Mouse (Mus musculus): ENCODE measurements around the gene Bcl6. TPM values are rescaled to one million over a fixed set of nuclear protein-coding genes. Genes with fewer than 3 reads are reported as not detected.

Bcl6 gene
- total RNA-seq, 2 experiments from 2014 or later, result 21.2 to 24.4 TPM

DNA sequence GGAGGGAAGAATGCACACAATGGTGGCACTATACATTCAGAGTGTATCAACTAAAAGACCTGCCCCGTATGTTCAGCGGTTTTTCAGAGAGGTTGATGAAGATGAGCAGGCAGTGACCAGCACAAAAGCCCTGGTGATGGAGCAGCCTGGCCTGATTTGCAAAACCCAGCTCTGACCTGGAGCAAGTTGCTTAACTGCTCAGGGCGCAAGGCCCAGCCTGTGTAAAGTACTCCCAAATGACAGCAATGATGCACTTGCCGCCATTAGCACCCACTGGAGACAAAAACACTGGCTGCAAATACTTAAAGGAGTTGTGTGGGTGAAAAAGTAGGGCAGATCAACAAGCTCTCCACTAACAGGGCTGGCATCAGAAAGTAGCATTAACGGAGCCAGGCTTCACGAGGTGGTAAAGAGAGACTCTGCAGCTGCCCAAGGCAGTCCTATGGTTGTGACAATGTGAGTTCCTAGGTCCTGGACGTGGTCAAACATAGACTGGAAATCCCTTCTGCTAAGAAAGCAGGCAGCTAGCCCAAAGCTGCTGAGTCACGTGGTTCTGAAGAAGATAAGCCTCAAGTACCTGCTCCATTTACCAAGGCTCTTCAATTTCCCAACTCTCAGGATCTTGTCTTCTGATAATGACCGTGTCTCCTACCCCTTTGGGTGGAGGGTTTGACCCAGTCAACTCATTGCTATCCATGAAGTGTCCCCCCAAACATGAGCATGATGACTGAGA, 14.9 kb downstream of the Bcl6 start:
- peak in 1 of 2 experiments; percentile 29 for DNase-seq

DNA sequence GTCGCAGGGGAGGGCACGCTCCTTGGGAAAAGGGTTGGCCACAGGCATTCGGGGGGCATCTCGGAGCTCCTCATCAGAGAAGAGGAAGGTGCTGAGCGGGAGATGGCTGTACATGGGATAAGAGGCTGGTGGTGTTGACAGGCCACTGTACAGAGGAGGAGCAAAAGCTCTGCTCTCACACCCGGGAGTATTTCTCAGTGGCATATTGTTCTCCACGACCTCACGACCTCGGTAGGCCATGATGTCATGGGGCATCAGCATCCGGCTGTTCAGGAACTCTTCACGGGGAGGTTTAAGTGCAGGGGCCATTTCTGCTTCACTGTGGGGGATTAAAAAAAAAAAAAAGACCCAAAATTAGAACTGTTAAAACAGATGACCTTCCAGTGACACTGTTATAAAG, 15.8 kb downstream of the Bcl6 start:
- no peak for DNase-seq

DNA sequence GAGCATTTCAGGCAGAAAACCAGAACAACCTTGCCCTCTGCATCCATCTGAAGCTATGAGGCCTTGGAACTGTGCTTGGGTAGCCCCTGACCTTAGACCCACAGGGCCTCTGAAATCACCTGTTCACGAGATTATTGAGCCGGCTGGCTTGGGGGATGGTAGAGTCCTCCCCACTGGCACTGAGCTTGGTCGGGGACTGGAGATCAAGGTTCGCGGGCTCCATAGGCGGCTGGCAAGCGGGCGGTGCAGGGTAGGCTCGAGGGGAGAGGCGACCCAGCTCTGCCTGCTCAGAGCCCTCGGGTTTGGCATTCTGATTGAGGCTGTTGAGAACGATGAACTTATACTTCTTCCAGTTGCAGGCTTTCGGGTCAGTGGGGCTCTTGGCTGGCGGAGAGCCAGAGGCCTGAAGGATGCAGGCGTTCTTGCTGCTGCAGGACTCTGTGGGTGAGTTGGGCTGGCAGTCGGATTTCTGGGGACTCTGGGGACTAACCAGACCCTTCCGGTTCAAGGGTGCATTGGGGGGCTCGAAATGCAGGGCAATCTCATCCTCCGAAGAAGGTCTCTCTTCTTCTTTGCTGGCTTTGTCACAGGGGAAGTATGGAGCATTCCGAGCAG, 16.4 kb downstream of the Bcl6 start:
- no peak for DNase-seq

DNA sequence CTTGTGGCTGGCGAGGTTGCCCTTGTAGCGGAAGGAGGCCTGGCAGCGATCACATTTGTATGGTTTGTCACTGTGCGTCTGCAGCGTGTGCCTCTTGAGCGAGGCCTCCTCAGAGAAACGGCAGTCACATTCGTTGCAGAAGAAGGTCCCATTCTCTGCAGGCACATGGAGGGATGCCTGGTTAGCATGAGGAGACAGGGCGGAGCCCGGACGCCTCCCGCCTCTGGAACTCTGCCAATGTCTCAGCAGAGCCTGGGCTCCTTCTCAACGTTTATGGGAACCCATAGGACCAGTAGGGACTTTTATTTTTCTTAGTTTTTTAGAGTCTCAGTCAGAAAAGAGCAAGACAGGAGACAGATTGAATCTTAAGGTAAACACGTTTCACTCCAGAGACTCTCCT, 18.7 kb downstream of the Bcl6 start:
- peak in 1 of 2 experiments; percentile 39 for DNase-seq

DNA sequence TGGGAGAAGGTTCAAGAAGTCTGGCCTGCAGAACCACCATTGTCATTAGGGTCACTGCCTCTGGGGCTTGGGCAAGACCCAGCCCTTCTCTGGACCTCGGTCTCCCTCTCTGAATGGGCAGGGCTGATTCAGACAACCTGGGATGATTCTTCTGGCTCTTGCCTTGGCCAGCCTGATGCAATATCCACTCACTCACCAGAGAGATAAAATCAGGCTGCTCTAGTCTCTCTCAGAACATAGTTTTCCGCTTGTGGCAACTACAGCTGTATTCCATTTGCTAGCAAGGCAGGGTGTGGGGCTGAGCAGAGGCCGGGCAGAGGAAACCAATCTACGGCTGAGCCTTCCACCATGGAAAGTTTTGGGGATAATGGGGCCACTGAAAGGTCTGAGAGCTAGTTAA, 19.8 kb downstream of the Bcl6 start:
- no peak for DNase-seq

DNA sequence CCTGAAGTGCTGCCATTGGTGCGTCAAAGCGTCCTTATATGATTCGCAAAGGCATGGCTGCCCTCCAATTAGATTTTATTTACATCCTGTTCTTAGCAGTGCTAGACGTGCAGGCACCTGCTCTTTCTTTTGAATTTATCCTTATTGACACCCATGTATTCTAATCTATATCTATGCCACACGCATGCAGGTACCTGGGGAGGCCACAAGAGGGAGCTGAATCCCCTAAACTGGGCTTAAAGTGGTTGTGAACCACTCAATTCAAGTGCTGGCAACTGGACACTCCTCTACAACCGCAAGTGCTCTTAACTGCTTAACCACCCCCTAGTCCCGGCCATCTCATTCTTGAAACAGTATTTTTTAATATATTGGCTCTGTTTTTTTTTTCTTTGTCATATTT, 21.4 kb downstream of the Bcl6 start:
- no peak for DNase-seq

DNA sequence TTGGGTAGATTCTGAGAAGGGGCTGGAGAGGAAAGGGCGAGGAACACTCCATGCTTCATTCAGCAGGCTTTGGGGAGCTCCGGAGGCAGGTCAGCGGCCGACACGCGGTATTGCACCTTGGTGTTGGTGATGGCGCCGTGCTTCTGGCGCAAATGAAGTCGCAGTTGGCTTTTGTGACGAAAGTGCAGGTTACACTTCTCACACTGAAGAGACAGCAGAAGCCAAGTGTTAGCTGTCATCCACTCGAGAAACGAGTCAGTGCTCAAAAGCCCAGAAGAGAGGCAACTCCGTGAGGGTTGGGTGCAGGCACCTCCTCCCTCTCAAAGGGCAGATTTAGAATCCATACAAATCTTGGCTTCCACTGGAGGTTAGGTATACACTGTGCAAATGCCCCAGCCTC, 22.6 kb downstream of the Bcl6 start:
- DNase-seq, result no peak

DNA sequence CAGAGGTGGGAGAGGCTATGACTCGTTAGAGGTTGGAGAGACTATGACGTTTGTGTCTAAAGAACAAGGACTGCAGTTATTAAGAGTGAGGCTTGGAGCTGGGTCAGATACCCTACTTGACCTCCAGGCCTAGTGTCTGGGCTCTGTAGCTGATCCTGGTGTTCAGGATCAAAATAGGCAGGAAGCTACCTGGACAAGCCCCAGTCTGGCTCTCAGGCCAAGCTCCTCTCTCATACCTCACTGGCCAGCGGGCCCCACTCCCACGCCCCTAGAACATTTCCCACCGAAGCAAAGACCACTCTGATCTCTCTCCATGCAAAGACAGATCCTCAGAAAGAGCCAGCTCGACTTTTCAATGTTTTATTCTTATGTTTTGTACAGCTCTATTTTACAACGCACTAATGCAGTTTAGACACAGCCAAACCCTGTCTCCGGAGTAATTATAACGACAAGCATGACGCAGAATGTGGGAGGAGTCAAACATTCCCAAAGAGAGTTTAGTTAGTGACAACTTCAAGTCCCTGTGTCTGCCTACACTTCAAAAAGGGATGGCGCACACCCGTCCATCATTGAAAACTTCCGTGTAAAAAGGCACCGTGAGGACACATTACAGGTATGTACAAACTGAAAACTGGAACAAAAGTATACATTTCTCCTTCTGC, 23.8 kb downstream of the Bcl6 start:
- no peak for DNase-seq

DNA sequence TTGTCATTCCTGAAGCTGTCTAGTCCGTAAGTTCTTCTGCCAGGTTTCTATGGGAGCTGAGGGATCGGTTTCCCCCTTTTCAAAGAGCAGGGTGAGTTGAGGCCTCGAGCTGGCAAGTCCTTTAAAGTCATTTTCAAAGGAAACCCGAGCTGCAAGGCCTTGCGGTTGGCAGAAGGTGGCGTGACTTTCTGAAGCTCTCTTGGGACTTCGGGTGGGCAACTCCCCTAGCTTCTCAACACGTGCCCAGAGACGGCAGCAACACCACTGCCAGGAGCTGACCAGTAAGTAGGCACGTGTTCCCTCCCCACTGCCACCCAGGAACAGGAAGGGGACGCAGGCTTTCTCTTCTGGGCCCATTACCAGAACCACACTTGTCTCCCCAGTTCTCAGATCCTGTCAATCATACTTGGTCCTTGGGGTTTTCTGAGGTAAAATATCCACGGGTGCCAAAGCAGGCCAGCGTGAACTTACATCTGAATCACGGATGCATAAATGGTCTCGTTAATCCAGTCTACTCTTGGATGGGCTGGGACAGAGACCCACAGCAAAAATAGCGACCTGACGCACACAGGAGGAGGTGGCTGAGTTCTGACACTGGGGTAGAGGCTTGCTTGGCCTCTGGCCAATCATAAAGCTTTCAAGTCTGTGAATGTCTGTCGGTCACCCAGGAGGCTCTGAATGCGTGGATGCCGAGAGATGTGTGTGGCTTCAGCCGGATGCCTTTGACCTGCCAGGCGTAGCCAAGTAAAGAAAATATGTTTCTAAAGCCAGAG, 24.6 kb downstream of the Bcl6 start:
- no peak for DNase-seq

DNA sequence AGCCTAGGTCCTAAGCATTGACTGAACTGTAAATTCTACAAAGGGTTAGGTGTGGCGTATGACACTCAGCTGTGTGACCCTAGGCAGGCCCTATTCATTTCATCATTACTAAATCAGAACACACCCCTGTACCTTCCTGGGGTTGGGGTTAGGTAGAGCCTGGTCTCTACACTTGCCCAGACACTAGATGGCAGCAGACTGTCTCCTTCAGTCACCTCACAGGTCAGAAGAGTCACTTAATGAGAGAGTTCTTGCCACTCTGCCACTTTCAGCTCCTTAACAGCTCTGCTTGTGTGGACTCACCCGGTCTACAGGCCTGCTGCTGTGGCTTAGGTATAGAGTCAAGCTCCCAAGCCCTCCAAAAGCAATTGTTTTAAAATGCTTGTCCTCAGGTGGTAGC, 26.3 kb downstream of the Bcl6 start:
- DNase-seq, result peak; percentile 37 to 52

DNA sequence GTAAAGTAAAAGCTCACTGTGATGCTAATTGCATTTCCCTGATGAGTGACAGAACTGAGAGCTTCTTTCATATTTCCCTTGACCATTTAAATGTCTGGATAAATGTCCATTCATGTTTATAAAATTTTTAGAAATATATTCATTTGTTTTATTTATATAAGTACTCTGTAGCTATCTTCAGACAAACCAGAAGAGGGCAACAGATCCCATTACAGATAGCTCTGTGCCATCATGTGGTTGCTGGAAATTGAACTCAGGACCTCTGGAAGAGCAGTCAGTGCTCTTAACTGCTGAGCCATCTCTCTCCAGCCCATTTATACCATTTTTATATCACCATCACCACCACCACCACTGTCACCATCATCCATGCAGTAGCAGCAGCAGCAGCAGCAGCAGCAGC, 29.7 kb downstream of the Bcl6 start:
- DNase-seq, result no peak

DNA sequence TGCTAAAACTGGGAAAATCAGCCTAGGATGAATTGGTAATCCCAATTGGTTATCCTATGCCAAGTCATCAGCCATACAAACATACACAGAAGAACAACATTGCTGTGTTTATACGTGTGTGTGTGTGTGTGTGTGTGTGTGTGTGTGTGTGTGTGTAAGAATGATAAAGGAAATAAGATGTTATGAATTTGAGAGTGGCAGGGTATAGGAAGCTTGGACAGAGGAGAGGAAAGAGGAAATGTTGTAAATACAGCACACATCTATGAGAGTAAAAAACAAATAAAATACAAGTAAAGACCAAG, 34.7 kb downstream of the Bcl6 start:
- DNase-seq, result no peak

DNA sequence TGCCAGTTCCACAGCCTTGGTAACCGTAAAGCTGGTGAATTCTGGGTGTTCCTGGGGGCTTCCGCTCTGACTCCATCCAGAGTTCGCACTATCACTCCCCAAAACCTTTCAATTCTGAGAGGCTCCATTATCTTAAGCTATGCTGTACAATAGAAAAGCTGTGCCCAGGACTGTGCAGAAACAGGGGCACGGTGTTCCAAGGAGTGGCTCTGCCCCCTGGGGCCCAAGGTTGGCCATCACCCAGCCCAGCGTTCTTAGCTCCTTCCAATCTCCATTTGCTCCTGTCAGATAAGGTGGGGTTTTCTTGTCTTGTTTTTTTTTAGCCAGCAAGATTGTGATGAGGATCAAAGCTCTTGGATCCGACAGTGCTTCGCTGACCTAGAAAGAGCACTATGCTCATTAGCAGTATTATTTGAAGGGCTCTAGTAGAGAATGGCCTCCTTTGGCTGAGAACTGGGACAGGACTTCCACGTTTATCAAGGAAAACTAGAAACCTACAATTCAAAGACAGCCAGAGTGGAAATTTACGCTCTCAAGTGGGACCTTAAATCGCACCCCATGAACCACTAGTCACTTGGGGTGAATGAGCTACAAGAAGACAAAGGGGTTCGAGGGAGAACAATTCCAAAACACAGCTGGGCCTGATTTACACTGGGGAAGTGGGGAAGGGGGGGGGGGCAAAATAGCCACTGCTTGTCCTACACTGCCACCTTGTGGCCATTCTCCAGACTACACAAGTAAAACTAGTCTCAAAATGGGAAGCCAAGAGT, 35.3 kb downstream of the Bcl6 start:
- DNase-seq, result peak; percentile 44 to 79

DNA sequence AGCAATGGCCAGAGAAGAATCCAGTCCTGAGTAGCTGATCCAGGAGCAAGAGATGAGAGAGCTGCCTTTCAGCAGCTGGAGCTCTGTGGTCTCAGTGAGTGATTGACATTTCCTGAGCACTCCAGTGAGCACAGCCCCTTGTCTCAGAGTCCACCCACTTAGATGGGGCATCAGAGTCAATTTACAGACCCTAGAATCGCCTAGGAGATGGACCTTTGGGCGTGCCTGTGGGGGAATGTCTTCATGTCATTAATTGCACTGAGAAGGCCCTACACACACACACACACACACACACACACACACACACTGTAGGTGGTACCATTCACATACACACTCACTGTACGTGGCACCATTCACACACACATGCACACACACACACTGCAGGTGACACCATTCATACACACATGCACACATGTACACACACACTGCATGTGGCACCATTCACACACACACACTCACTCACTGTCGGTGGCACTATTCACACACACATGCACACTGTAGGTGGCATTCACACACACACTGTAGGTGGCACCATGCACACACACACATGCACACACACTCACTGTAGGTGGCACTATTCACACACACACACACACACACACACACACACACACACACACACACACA, 36.4 kb downstream of the Bcl6 start:
- DNase-seq, result no peak

DNA sequence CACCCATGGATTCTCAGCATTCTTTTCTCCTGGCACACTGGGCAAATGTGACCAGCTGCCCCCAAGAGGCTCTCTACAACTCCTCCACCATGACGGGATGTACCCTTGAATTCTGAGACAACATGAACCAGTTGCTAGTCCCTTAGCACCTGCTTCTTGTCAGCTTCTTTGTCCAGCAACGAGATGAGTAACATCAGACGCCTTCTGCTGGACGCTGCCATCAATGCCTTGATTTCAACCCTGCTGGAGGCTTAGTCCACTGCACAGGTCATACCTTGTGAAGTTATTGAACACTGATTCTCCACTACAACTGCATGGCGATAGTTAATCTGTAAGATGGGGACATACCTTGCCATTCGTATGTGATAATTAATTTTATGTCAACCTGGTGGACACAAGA, 41.0 kb downstream of the Bcl6 start:
- DNase-seq, result no peak

DNA sequence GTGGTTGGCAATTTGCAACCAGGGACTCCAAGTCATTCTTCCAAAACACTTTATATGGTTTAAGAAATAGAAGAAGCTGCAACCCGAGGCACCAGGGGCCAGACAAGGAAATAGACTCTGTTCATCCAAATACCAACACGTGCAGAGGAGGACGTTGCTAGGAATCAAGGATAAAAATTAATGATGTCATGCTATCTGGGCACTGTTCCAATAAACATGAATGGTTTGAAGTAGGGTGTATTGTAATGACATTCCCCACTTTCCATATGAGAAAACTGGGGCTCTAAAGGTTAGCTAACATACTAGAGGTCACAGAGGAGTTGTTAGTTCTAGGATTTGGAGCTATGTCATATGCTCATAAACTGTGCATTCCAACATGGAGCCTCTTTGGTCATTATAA, 43.9 kb downstream of the Bcl6 start:
- DNase-seq, result no peak

DNA sequence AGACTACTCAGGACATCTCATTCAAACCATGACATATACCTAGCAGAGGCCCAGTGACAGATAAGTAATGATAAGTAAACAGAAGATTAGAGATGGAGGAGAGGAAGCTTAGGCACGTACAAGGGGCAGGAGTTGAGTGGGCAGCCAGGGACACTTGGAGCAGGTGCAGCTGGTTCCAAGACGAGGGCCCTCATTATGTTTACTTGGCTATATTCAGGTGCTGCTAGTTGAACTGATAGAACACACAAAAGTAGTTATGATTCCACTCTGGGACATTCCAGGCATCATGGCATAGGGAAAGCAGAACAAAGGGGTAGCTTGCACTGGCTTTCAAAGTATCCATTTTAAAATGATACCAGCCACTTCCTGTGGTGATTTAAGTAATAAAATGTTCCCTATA, 54.3 kb downstream of the Bcl6 start:
- no peak for DNase-seq

DNA sequence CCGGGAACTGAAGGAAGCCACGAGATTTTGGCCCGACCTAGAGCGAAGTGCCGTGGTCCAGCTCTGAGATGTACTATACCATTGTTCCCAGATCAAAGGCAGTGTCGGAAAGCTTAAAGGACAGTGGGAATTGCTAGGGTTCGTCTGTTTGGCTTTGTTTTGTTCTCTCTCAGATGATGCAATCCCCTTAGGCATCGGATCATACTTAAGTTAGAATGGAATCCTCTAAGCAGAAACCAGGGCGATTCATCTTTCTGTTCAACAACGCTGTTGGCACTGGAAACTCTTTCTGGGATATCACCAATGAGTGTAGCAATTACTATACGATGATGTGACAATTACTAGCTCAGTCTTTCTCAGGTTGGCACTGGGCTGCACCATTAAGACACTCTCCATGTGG, 56.4 kb downstream of the Bcl6 start, which contains the start of gene Rtp2:
TSS of gene Rtp2 (minus strand) at position 101 of the 400 bp plus-strand sequence.
- DNase-seq, result no peak

DNA sequence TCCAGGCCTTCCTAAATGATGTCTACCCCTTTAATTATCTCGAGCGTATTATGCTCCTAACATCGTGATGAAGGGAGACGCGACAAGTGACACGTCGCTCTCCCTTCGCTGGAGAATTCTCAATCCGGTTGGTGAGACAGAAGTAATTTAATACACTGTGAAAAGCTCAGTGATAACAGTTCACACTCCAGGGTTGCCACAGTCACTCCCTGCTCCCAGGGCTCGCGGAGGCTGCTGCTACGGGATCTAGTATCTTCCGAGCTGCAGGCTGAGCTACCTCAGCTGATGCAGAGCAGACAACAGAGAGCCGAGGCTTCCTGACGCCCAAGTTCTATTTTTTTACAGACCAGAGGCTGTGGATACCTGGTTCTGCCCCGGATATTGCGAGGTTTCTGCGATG, 57.4 kb downstream of the Bcl6 start:
- DNase-seq, result no peak

DNA sequence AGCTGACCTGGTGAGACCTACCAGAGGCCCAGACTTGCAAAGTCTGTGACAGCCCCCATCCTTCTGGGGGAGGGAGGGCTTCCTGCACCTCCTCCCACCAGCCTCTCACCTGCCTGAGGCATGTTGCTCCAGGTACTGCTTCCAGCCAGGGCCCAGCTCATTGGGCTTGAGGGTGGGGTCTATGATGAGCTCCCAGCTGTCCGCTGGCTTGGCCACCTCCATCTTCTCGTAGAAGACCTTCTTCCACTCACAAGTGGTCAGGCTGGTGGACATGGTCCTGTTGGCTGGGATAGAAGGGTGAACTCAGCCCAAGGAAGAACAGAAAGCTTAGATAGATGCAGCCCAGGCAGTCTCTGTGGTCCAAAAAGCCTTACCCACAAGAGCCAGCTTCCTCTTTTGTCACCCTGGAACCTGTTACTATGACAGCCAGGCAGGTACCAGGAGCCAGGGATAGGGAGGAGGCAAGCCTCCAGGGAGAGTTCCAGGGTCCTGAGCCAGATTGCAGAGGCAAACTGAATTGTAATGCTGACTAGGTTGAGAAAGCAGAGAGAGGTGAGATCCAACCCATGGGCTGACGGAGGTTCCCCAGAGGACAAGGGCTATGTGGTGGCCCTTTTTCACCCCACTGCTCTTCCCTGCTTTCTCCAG, 58.1 kb downstream of the Bcl6 start:
- no peak for DNase-seq

Measured in heart, adult 18-20 months (tissue).